Mouse (Mus musculus): ENCODE data around the gene Pcolce.
"Not testable (repeated sequence)": the region's sequence is repeated elsewhere in the genome, so short reads cannot be mapped to it uniquely, and the experiment has no call there.

Pcolce gene

GRCm38 (mm10) chr5:137623937-137624530 is 10.4 kb upstream of the Pcolce start:
- Histone ChIP-seq H3K9me3 (ENCODE audit: low read length) (no peaks in the 10 kb centered on the region), H3K36me3 (ENCODE audit: insufficient read depth, low read length) (no peaks in the 10 kb centered on the region), H3K4me1 (replicated peaks; ENCODE audit: low read depth, low read length) (peaks cover 62% of the 10 kb centered on the region), H3K27me3 (ENCODE audit: insufficient read depth, low read length) (no peaks in the 10 kb centered on the region), H3K4me3 (replicated peaks; ENCODE audit: low read length) (no peak overlapping the region)
- no peak for TF ChIP-seq CTCF (conservative IDR thresholded peaks at IDR 0.05; ENCODE audit: low read length)
- no peak for TF ChIP-seq NANOG (IDR thresholded peaks at IDR 0.05; ENCODE audit: borderline replicate concordance, low read length)
- TF ChIP-seq POU5F1 (IDR thresholded peaks at IDR 0.05; ENCODE audit: borderline replicate concordance, low read length): no peak

- no peaks in the 10 kb centered on the region for H3K36me3 ChIP-seq (ENCODE audit: insufficient read depth, low read length)
- H3K9me3 ChIP-seq (ENCODE audit: low read length): no peaks in the 10 kb centered on the region
- TF ChIP-seq POU5F1 (IDR thresholded peaks at IDR 0.05; ENCODE audit: borderline replicate concordance, low read length): no peak
- H3K4me1 ChIP-seq (replicated peaks; ENCODE audit: low read depth, low read length): peaks cover 59% of the 10 kb centered on the region
- H3K27me3 ChIP-seq (ENCODE audit: insufficient read depth, low read length): 0 out of 2 replicates have a peak, but pooled peaks cover 4% of the 10 kb centered on the region
- H3K4me3 ChIP-seq (replicated peaks; ENCODE audit: low read length): no peak overlapping the region
Observed at GRCm38 (mm10) chr5:137615347-137615746, 1.8 kb upstream of the Pcolce start.

GRCm38 (mm10) chr5:137614921-137615320 is 1.3 kb upstream of the Pcolce start:
- not testable (repeated sequence) for H3K4me3 ChIP-seq (replicated peaks; ENCODE audit: low read length); H3K36me3 ChIP-seq (ENCODE audit: insufficient read depth, low read length); H3K27me3 ChIP-seq (ENCODE audit: insufficient read depth, low read length); H3K9me3 ChIP-seq (ENCODE audit: low read length)
- H3K4me1 ChIP-seq (replicated peaks; ENCODE audit: low read depth, low read length): peaks cover 59% of the 10 kb centered on the region
- peak; percentile 26; the same call in 1 of the 2 replicates for TF ChIP-seq CTCF (conservative IDR thresholded peaks at IDR 0.05; ENCODE audit: low read length)

GRCm38 (mm10) chr5:137613076-137613475 is 508 bp downstream of the Pcolce start:
- H3K4me1 ChIP-seq (replicated peaks; ENCODE audit: low read depth, low read length): peaks cover 76% of the 10 kb centered on the region
- H3K9me3 ChIP-seq (ENCODE audit: low read length): no peaks in the 10 kb centered on the region
- no peak for TF ChIP-seq NANOG (IDR thresholded peaks at IDR 0.05; ENCODE audit: borderline replicate concordance, low read length)
- no peak for TF ChIP-seq POU5F1 (IDR thresholded peaks at IDR 0.05; ENCODE audit: borderline replicate concordance, low read length)
- TF ChIP-seq CTCF (conservative IDR thresholded peaks at IDR 0.05; ENCODE audit: low read length): no peak
- H3K27me3 ChIP-seq (ENCODE audit: insufficient read depth, low read length): no peaks in the 10 kb centered on the region
- peak overlapping the region; percentile 80 for H3K4me3 ChIP-seq (replicated peaks; ENCODE audit: low read length)
- no peaks in the 10 kb centered on the region; the same call in 1 of the 2 replicates for H3K36me3 ChIP-seq (ENCODE audit: insufficient read depth, low read length)

GRCm38 (mm10) chr5:137611245-137611602 is 2.4 kb downstream of the Pcolce start:
- TF ChIP-seq POU5F1 (IDR thresholded peaks at IDR 0.05; ENCODE audit: borderline replicate concordance, low read length) (no peak), NANOG (IDR thresholded peaks at IDR 0.05; ENCODE audit: borderline replicate concordance, low read length) (no peak), CTCF (conservative IDR thresholded peaks at IDR 0.05; ENCODE audit: low read length) (no peak)
- Histone ChIP-seq H3K36me3 (ENCODE audit: insufficient read depth, low read length) (peaks cover 18% of the 10 kb centered on the region), H3K4me1 (replicated peaks; ENCODE audit: low read depth, low read length) (peaks cover 89% of the 10 kb centered on the region), H3K9me3 (ENCODE audit: low read length) (no peaks in the 10 kb centered on the region), H3K27me3 (ENCODE audit: insufficient read depth, low read length) (no peaks in the 10 kb centered on the region), H3K4me3 (replicated peaks; ENCODE audit: low read length) (peak overlapping the region; percentile 80)

- Histone ChIP-seq H3K27me3 (ENCODE audit: insufficient read depth, low read length) (no peaks in the 10 kb centered on the region), H3K9me3 (ENCODE audit: low read length) (no peaks in the 10 kb centered on the region), H3K36me3 (ENCODE audit: insufficient read depth, low read length) (peaks cover 23% of the 10 kb centered on the region), H3K4me3 (replicated peaks; ENCODE audit: low read length) (peak overlapping the region; percentile 80), H3K4me1 (replicated peaks; ENCODE audit: low read depth, low read length) (peaks cover 91% of the 10 kb centered on the region)
- TF ChIP-seq POU5F1 (IDR thresholded peaks at IDR 0.05; ENCODE audit: borderline replicate concordance, low read length): no peak
- no peak for TF ChIP-seq CTCF (conservative IDR thresholded peaks at IDR 0.05; ENCODE audit: low read length)
- TF ChIP-seq NANOG (IDR thresholded peaks at IDR 0.05; ENCODE audit: borderline replicate concordance, low read length): no peak
Observed at GRCm38 (mm10) chr5:137610548-137611244, 2.9 kb downstream of the Pcolce start.

- H3K27me3 ChIP-seq (ENCODE audit: insufficient read depth, low read length): no peaks in the 10 kb centered on the region
- TF ChIP-seq NANOG (IDR thresholded peaks at IDR 0.05; ENCODE audit: borderline replicate concordance, low read length): no peak
- no peak for TF ChIP-seq CTCF (conservative IDR thresholded peaks at IDR 0.05; ENCODE audit: low read length)
- TF ChIP-seq POU5F1 (IDR thresholded peaks at IDR 0.05; ENCODE audit: borderline replicate concordance, low read length): no peak
- H3K36me3 ChIP-seq (ENCODE audit: insufficient read depth, low read length): peaks cover 30% of the 10 kb centered on the region
- H3K9me3 ChIP-seq (ENCODE audit: low read length): no peaks in the 10 kb centered on the region
- peaks cover 92% of the 10 kb centered on the region for H3K4me1 ChIP-seq (replicated peaks; ENCODE audit: low read depth, low read length)
- peak overlapping the region; percentile 80 for H3K4me3 ChIP-seq (replicated peaks; ENCODE audit: low read length)
Observed at GRCm38 (mm10) chr5:137610056-137610455, 3.5 kb downstream of the Pcolce start.

- no peaks in the 10 kb centered on the region for H3K9me3 ChIP-seq (ENCODE audit: low read length)
- H3K4me3 ChIP-seq (replicated peaks; ENCODE audit: low read length): peak overlapping the region; percentile 80
- H3K27me3 ChIP-seq (ENCODE audit: insufficient read depth, low read length): no peaks in the 10 kb centered on the region
- peaks cover 89% of the 10 kb centered on the region for H3K4me1 ChIP-seq (replicated peaks; ENCODE audit: low read depth, low read length)
- no peak for TF ChIP-seq CTCF (conservative IDR thresholded peaks at IDR 0.05; ENCODE audit: low read length)
- TF ChIP-seq POU5F1 (IDR thresholded peaks at IDR 0.05; ENCODE audit: borderline replicate concordance, low read length): no peak
- TF ChIP-seq NANOG (IDR thresholded peaks at IDR 0.05; ENCODE audit: borderline replicate concordance, low read length): no peak
- peaks cover 35% of the 10 kb centered on the region for H3K36me3 ChIP-seq (ENCODE audit: insufficient read depth, low read length)
Observed at GRCm38 (mm10) chr5:137609292-137609691, 4.3 kb downstream of the Pcolce start.
